ENCODE assay signal across 16 mouse cellular contexts in genomic region chr16:5639956-5640355, GRCm38 (mm10).
"Had no signal": no experiment of that assay in that cellular context is flagged by ENCODE, and none has a peak within 500 bp of the region (broad histone marks: within the 10 kb centered on the region; RNA-seq: fewer than 3 reads in every experiment).

No protein-coding gene starts in this region.

- H3K4me2 ChIP-seq: intestine, embryonic 15.5 days; kidney, embryonic 15.5 days; liver, embryonic 11.5 days; liver, embryonic 15.5 days; midbrain, embryonic 13.5 days; neural tube, embryonic 12.5 days had no signal

- H3K36me3 ChIP-seq: intestine, embryonic 15.5 days; kidney, embryonic 15.5 days; limb, embryonic 10.5 days; liver, embryonic 15.5 days; midbrain, embryonic 13.5 days; neural tube, embryonic 12.5 days had no signal

- H3K4me1 ChIP-seq: intestine, embryonic 15.5 days; kidney, embryonic 15.5 days; limb, embryonic 10.5 days; liver, embryonic 15.5 days; midbrain, embryonic 13.5 days; neural tube, embryonic 12.5 days had no signal

- ATAC-seq: intestine, embryonic 15.5 days; lung, postnatal 0 days; midbrain, embryonic 13.5 days had no signal

- H3K9me3 ChIP-seq: intestine, embryonic 15.5 days; kidney, embryonic 15.5 days; limb, embryonic 10.5 days; liver, embryonic 15.5 days; midbrain, embryonic 13.5 days; neural tube, embryonic 12.5 days had no signal

- H3K27ac ChIP-seq: intestine, embryonic 15.5 days; kidney, embryonic 15.5 days; left cerebral cortex, adult 2 months; limb, embryonic 10.5 days; liver, embryonic 15.5 days; midbrain, embryonic 13.5 days; neural tube, embryonic 12.5 days had no signal

- H3K4me3 ChIP-seq: intestine, embryonic 15.5 days; kidney, embryonic 15.5 days; left cerebral cortex, adult 2 months; limb, embryonic 10.5 days; liver, embryonic 15.5 days; midbrain, embryonic 13.5 days; neural tube, embryonic 12.5 days had no signal

- H3K27me3 ChIP-seq: intestine, embryonic 15.5 days; kidney, embryonic 15.5 days; liver, embryonic 15.5 days; midbrain, embryonic 13.5 days; neural tube, embryonic 12.5 days had no signal

- DNase-seq: kidney, adult 18-20 months; kidney, postnatal 14 days; lung, adult 2 months; lung, postnatal 36 days; right cerebral cortex, postnatal 14 days; thymus, adult 18-20 months; thymus, postnatal 14 days had no signal

- H3K9ac ChIP-seq: intestine, embryonic 15.5 days; kidney, embryonic 15.5 days; liver, embryonic 15.5 days; midbrain, embryonic 13.5 days; neural tube, embryonic 12.5 days had no signal
